Mouse (Mus musculus) embryonic facial prominence, embryonic 11.5 days (tissue): ENCODE measurements around the gene Oasl2. TPM values are rescaled to one million over a fixed set of nuclear protein-coding genes. Genes with fewer than 3 reads are reported as not detected.
"Not testable (repeated sequence)": the region's sequence is repeated elsewhere in the genome, so short reads cannot be mapped to it uniquely, and the experiment has no call there.

Experiments
- ATAC-seq: fragments of 200-750 bp; cut with Nextera tagmentation; replicated peaks from 2 replicates; pipeline ENCODE4 v1.8.0; 2017; ENCODE audit warnings: low read depth; ENCODE audit not compliant: insufficient number of reproducible peaks, low FRiP score, low TSS enrichment
- DNase-seq: peaks from one replicate; pipeline ENCODE4 v3.0.0-alpha.2; 2015; ENCODE audit warnings: low spot score
- H3K27ac ChIP-seq: fragments of 300-500 bp; sonication (generic); replicated peaks from 2 replicates; pipeline ENCODE4 v1.5.1; 2014; ENCODE audit warnings: mild to moderate bottlenecking, low read depth, low read length, control low read depth
- H3K27me3 ChIP-seq: fragments of 300-500 bp; sonication (generic); 2 replicates; pipeline ENCODE4 v1.6.1; 2014; ENCODE audit warnings: mild to moderate bottlenecking, low read length, moderate library complexity, mixed read lengths; ENCODE audit not compliant: control insufficient read depth, insufficient read depth
- H3K36me3 ChIP-seq: fragments of 300-500 bp; sonication (generic); replicated peaks from 2 replicates; pipeline ENCODE4 v1.6.1; 2014; ENCODE audit warnings: low read depth, mild to moderate bottlenecking, low read length, moderate library complexity, mixed read lengths; ENCODE audit not compliant: control insufficient read depth, insufficient read depth
- H3K4me1 ChIP-seq: fragments of 300-500 bp; sonication (generic); 2 replicates; pipeline ENCODE4 v1.6.1; 2014; ENCODE audit warnings: low read length, mixed read lengths; ENCODE audit not compliant: control insufficient read depth, insufficient read depth
- H3K4me2 ChIP-seq: fragments of 300-500 bp; sonication (generic); 2 replicates; pipeline ENCODE4 v1.6.1; 2014; ENCODE audit warnings: low read depth, mild to moderate bottlenecking, control low read depth, low read length, moderate library complexity
- H3K4me3 ChIP-seq: fragments of 300-500 bp; sonication (generic); 2 replicates; pipeline ENCODE4 v1.5.1; 2014; ENCODE audit warnings: low read depth, low read length, control low read depth
- H3K9ac ChIP-seq: fragments of 300-500 bp; sonication (generic); replicated peaks from 2 replicates; pipeline ENCODE4 v1.6.1; 2014; ENCODE audit warnings: mild to moderate bottlenecking, control low read depth, low read length
- H3K9me3 ChIP-seq: fragments of 300-500 bp; sonication (generic); replicated peaks from 2 replicates; pipeline ENCODE4 v1.6.1; 2016; ENCODE audit warnings: mild to moderate bottlenecking, low read length, inconsistent platforms, mixed read lengths; ENCODE audit not compliant: control insufficient read depth
- WGBS: fragments of 180-500 bp; shearing (Covaris S2); extraction: QIAGEN DNeasy Blood & Tissue Kit; methylation state at CpG from one replicate; pipeline ENCODE4 v1.1.7; 2014; 5-methylcytosine and 5-hydroxymethylcytosine counted together
- polyA plus RNA-seq: library from polyadenylated mRNA; unstranded; fragments of >200 nt; fragmentation: Nextera tagmentation; extraction: Ambion mirVana; gene quantifications from 2 replicates; pipeline ENCODE4 v1.2.1, GENCODE M21; 2014

The Oasl2 gene
- polyA plus RNA-seq, 1 experiment from 2014 or later, result 2.5 TPM

DNA sequence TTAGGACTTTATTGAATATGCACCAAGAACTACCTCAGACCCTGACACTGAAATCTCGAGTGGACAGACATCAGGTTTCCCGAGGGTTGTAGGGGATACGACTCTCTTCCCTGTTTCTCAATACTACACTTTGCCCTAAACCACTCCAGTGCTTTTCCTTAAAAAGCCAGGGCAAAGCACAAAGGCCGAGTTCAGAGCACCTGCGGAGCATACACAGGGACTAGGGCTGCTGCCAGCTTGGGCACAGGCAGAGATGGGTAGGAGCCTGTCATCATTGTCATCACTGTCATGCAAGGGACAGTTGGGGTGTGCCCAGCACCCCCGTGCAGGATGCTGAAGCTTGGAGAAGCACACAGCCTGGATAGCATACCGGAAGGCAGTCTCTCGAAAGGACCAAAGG lies 36.5 kb downstream of the Oasl2 start:
- no peak for DNase-seq
- Histone ChIP-seq H3K27me3 (no peaks in the 10 kb centered on the region), H3K4me1 (no peaks in the 10 kb centered on the region), H3K27ac (no peak overlapping the region), H3K4me2 (no peak overlapping the region), H3K9me3 (no peaks in the 10 kb centered on the region), H3K9ac (no peak overlapping the region), H3K36me3 (no peaks in the 10 kb centered on the region), H3K4me3 (no peak overlapping the region)
- no peak for ATAC-seq
- WGBS, result 85% methylated on average over 8 of the region's 8 CpGs

- H3K9me3 ChIP-seq, result no peaks in the 10 kb centered on the region
- no peak overlapping the region for H3K27ac ChIP-seq
- 30% methylated on average over 3 of the region's 3 CpGs for WGBS
These were observed 39.1 kb downstream of the Oasl2 start for GRCm38 (mm10) chr5:114935838-114936237.

GRCm38 (mm10) chr5:114941138-114941537 lies 44.4 kb downstream of the Oasl2 start:
- not testable (repeated sequence) for H3K9me3 ChIP-seq, H3K4me3 ChIP-seq, DNase-seq, ATAC-seq, H3K36me3 ChIP-seq, H3K9ac ChIP-seq, H3K4me1 ChIP-seq, H3K27ac ChIP-seq, H3K4me2 ChIP-seq, H3K27me3 ChIP-seq
- 55% methylated on average over 3 of the region's 3 CpGs for WGBS

More at GRCm38 (mm10) chr5:114935838-114936237, 39.1 kb downstream of the Oasl2 start:
- Histone ChIP-seq H3K4me2 (no peak overlapping the region), H3K4me1 (no peaks in the 10 kb centered on the region), H3K4me3 (no peak overlapping the region), H3K27me3 (no peaks in the 10 kb centered on the region), H3K36me3 (no peaks in the 10 kb centered on the region), H3K9ac (no peak overlapping the region)
- no peak for ATAC-seq
- DNase-seq, result no peak

GRCm38 (mm10) chr5:114942074-114942765 lies 45.5 kb downstream of the Oasl2 start, which contains the start of gene 2210016L21Rik:
Gene 2210016L21Rik (plus strand): TSS chr5:114942158.
- no peaks in the 10 kb centered on the region for H3K27me3 ChIP-seq
- ATAC-seq, result peak; percentile 85
- H3K9me3 ChIP-seq, result no peaks in the 10 kb centered on the region
- no peaks in the 10 kb centered on the region; the same call in 1 of the 2 replicates for H3K36me3 ChIP-seq
- 1% methylated on average over 39 of the region's 39 CpGs for WGBS
- H3K27ac ChIP-seq, result peak within 1 kb of the TSS; percentile 69
- peak within 1 kb of the TSS; percentile 89 for H3K4me3 ChIP-seq
- H3K4me2 ChIP-seq, result peak within 1 kb of the TSS; percentile 76
- H3K4me1 ChIP-seq, result no peaks in the 10 kb centered on the region; the same call in 1 of the 2 replicates
- peak within 1 kb of the TSS; percentile 90 for H3K9ac ChIP-seq
- peak; percentile 95 for DNase-seq

DNA sequence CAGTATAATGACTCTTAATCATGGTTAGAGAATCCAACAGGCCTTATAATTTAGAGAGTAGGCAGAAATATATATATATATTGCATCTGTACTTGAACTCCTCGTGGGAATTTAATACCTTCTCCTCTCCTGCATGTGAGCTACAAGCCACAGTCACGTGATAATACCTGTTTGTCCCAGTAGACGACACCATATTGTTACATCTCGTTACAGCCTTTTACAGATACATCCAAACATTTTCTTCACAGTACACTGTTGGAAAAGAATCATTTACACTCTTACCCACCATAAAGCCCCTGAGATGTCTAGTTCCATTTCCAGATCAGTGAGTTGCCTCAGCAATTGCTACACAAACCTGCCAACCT lies 46.0 kb downstream of the Oasl2 start:
- no peak overlapping the region for H3K27ac ChIP-seq
- H3K27me3 ChIP-seq, result no peaks in the 10 kb centered on the region
- H3K36me3 ChIP-seq, result no peaks in the 10 kb centered on the region; the same call in 1 of the 2 replicates
- H3K4me1 ChIP-seq, result no peaks in the 10 kb centered on the region; the same call in 1 of the 2 replicates
- DNase-seq (no peak), ATAC-seq (no peak)
- H3K4me3 ChIP-seq, result peak overlapping the region; percentile 89
- H3K9me3 ChIP-seq, result no peaks in the 10 kb centered on the region
- H3K9ac ChIP-seq, result peak overlapping the region; percentile 90
- 44% methylated on average over 4 of the region's 4 CpGs for WGBS
- peak overlapping the region; percentile 76 for H3K4me2 ChIP-seq

DNA sequence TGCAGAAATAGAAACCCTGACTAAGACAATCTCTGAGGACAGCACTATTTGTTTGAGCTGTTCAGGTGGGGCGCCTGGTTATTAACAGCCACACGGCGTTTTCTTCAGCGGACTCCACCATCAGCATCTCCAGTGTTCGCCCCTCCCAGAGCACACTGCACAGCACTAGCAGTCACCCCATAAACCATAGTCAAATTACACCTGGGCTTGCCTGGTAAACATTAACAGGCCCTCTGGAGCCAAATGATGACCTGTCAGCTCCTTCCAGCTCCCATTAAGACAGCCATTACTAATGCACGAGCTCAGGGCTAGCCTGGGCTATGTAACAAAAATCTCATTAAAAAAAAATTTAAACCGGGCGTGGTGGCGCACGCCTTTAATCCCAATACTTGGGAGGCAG lies 48.3 kb downstream of the Oasl2 start:
- peaks cover 8% of the 10 kb centered on the region for H3K36me3 ChIP-seq
- no peak overlapping the region for H3K4me3 ChIP-seq
- 96% methylated on average over 10 of the region's 10 CpGs for WGBS

DNA sequence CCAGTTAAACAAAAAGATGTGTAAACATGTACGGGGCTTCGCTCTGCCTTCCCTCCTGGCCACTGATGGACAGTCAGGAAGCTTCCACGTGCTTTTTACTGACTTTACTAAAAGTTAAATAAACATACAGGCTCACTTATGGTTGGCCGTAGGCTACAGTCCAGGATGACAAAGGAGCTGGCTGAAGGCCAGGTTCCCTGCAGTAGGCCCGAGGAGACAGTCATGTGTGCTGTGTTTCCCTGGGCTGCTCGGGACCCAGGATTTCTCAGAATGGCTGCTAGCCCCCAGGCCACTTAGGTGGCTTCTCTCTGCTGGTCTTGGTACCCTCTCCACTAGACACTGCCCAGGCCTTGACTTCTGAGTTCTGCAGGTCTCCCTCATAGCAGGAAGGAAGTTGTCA lies 52.2 kb downstream of the Oasl2 start:
- H3K9me3 ChIP-seq, result no peaks in the 10 kb centered on the region
- H3K36me3 ChIP-seq, result peaks cover 8% of the 10 kb centered on the region
- H3K27ac ChIP-seq, result 0 out of 2 replicates have a peak overlapping the region, but pooled peaks have one; percentile 8

More for the DNA sequence above, 48.3 kb downstream of the Oasl2 start:
- H3K9me3 ChIP-seq, result no peaks in the 10 kb centered on the region
- no peak overlapping the region for H3K4me2 ChIP-seq
- DNase-seq, result no peak
- no peak for ATAC-seq
- H3K27me3 ChIP-seq, result no peaks in the 10 kb centered on the region
- H3K27ac ChIP-seq, result no peak overlapping the region
- no peaks in the 10 kb centered on the region; the same call in 1 of the 2 replicates for H3K4me1 ChIP-seq
- no peak overlapping the region for H3K9ac ChIP-seq

GRCm38 (mm10) chr5:114949316-114949715 lies 52.6 kb downstream of the Oasl2 start:
- ATAC-seq (no peak; the same call in 1 of the 2 replicates), DNase-seq (no peak)
- Histone ChIP-seq H3K4me2 (no peak overlapping the region), H3K27me3 (no peaks in the 10 kb centered on the region), H3K4me1 (no peaks in the 10 kb centered on the region), H3K9me3 (no peaks in the 10 kb centered on the region), H3K27ac (0 out of 2 replicates have a peak overlapping the region, but pooled peaks have one; percentile 8), H3K4me3 (no peak overlapping the region), H3K9ac (no peak overlapping the region), H3K36me3 (peaks cover 8% of the 10 kb centered on the region)
- WGBS, result 66% methylated on average over 5 of the region's 5 CpGs

More for the DNA sequence above, 52.2 kb downstream of the Oasl2 start:
- Histone ChIP-seq H3K4me1 (no peaks in the 10 kb centered on the region), H3K27me3 (no peaks in the 10 kb centered on the region), H3K4me2 (no peak overlapping the region), H3K4me3 (no peak overlapping the region), H3K9ac (no peak overlapping the region)
- ATAC-seq (no peak), DNase-seq (no peak)
- WGBS, result 75% methylated on average over 6 of the region's 6 CpGs
